In genomic region chr16:35431608-35432007, GRCm38 (mm10) we compare ENCODE assay signal across 16 mouse cellular contexts.
"Had no signal": no experiment of that assay in that cellular context is flagged by ENCODE, and none has a peak within 500 bp of the region (broad histone marks: within the 10 kb centered on the region; RNA-seq: fewer than 3 reads in every experiment).

No protein-coding gene starts in this region.

- H3K9ac ChIP-seq: lung, embryonic 14.5 days; midbrain, embryonic 12.5 days; neural tube, embryonic 13.5 days; neural tube, embryonic 15.5 days; stomach, embryonic 15.5 days had no signal

- H3K4me3 ChIP-seq: midbrain, embryonic 10.5 days; midbrain, embryonic 12.5 days; myocyte; neural tube, embryonic 13.5 days; neural tube, embryonic 15.5 days; stomach, embryonic 15.5 days had no signal

- H3K4me1 ChIP-seq: midbrain, embryonic 10.5 days; midbrain, embryonic 12.5 days; neural tube, embryonic 13.5 days; neural tube, embryonic 15.5 days; stomach, embryonic 15.5 days had no signal

- DNase-seq: lung, adult 18-20 months; lung, embryonic 14.5 days; lung, postnatal 10 days; lung, postnatal 4 days; midbrain, embryonic 14.5 days; thymus, adult 2 months; thymus, postnatal 25 days; thymus, postnatal 4 days had no signal

- ATAC-seq: midbrain, embryonic 16.5 days had no signal

- H3K27me3 ChIP-seq: midbrain, embryonic 12.5 days; neural tube, embryonic 13.5 days; neural tube, embryonic 15.5 days; stomach, embryonic 15.5 days had no signal

- H3K9me3 ChIP-seq: midbrain, embryonic 10.5 days; midbrain, embryonic 12.5 days; neural tube, embryonic 13.5 days; neural tube, embryonic 15.5 days; stomach, embryonic 15.5 days had no signal

- H3K36me3 ChIP-seq: midbrain, embryonic 12.5 days; neural tube, embryonic 15.5 days had no signal

- H3K4me2 ChIP-seq: lung, embryonic 14.5 days; midbrain, embryonic 12.5 days; neural tube, embryonic 13.5 days; neural tube, embryonic 15.5 days; stomach, embryonic 15.5 days had no signal

- H3K27ac ChIP-seq: midbrain, embryonic 10.5 days; midbrain, embryonic 12.5 days; neural tube, embryonic 13.5 days; neural tube, embryonic 15.5 days; stomach, embryonic 15.5 days; stomach, postnatal 0 days had no signal
